Mouse (Mus musculus) kidney, adult 2 months (tissue): Measurements from ENCODE around the gene Ccdc126.

Experiments used
- CTCF ChIP-seq: fragments of 200-500 bp; conservative IDR thresholded peaks from 2 replicates; pipeline ENCODE4 v1.5.1; 2011; ENCODE audit warnings: low read depth, mild to moderate bottlenecking, control low read depth, low read length, moderate library complexity, mixed read lengths; ENCODE audit not compliant: insufficient read depth, insufficient read length
- POLR2A ChIP-seq: fragments of 200-500 bp; IDR thresholded peaks from one replicate; pipeline ENCODE4 v1.6.1; 2011; ENCODE audit warnings: low read depth, low read length, control low read depth

- TF ChIP-seq POLR2A (no peak), CTCF (peak; percentile 61)
Measured at GRCm38 (mm10) chr6:49318966-49319594, at the start of gene Ccdc126.
